Mouse (Mus musculus) common myeloid progenitor, adult 5-6 weeks (primary cell): ENCODE data around the gene AL731706.2. TPM values are rescaled to one million over a fixed set of nuclear protein-coding genes. Genes with fewer than 3 reads are reported as not detected.
A peak's percentile ranks its signal among the peaks of the same experiment; 100 is the strongest.

Experiments
- ATAC-seq: replicated peaks from 2 replicates; pipeline ENCODE4 v1.8.0; 2016; ENCODE audit warnings: low read depth, mild to moderate bottlenecking, moderate TSS enrichment, inconsistent platforms; ENCODE audit not compliant: poor library complexity, severe bottlenecking
- total RNA-seq: library from RNA; stranded (forward); fragments of 200-1000, 187-1606 nt; gene quantifications from 2 replicates; pipeline ENCODE4 v1.2.3, GENCODE M21; 2017

Gene AL731706.2
- not detected in 2 replicates for total RNA-seq

- ATAC-seq, result no peak
Observed at GRCm38 (mm10) chr2:136885579-136885978, at the start of gene AL731706.2. Gene AL731706.2, minus strand, starts transcription at chr2:136885679.

DNA sequence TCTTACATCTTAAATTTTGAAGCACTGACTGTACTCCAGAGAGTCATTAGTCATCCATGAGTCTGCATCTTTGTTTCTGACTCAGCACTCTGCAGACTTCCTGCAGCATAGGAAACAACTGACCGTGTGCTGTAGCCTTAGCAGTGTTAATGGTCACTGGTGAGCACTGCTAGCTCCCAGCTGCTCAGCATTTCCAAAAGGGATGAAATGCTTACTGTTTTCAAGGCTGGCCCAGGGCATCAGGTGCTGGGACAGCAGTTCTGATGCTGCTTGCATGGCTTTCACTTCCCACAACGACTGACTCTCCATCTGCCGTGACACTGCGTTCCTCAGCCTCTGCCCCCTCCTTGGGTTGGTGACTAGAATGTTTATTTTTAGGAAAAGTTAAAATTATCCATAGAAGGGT, 35.5 kb upstream of the AL731706.2 start:
- ATAC-seq, result peak; percentile 96

DNA sequence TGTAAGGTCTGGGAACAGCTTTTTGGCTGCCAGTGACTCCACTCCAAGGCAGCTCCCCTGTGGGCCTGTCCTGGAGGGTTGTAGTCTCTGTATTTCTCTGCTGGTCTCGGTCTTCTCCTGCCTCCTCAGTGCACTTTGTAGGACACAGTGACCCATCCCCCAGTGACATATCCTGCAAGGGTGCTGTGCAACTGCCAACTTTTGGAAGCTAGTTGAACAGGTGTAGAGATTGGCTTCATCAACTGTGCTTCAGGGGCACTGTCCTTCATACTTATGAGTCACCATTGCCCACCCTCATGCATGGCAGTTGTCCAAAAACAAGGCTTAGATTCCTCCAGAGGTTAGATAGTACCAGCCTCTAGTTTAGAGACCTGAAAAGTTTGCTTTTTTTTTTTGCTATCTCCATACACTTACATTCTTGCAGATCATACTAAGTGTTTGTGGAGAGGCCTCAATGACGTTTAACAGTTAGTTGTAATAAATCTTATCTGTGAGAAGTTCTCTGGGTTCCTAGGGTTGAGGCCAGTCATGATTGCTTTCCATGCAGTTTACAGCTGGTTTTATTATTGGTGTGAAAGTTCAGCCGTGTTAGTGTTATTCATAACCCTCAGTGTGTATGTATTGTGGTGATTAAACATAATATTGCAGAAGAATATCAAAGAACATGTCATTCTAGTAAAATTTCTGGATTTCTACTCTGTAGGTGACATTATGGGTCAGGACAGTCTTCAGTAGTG, 34.9 kb upstream of the AL731706.2 start:
- 0 out of 2 replicates have a peak, but pooled peaks have one; percentile 4 for ATAC-seq

GRCm38 (mm10) chr2:136919433-136919832, 34.0 kb upstream of the AL731706.2 start:
- no peak for ATAC-seq

DNA sequence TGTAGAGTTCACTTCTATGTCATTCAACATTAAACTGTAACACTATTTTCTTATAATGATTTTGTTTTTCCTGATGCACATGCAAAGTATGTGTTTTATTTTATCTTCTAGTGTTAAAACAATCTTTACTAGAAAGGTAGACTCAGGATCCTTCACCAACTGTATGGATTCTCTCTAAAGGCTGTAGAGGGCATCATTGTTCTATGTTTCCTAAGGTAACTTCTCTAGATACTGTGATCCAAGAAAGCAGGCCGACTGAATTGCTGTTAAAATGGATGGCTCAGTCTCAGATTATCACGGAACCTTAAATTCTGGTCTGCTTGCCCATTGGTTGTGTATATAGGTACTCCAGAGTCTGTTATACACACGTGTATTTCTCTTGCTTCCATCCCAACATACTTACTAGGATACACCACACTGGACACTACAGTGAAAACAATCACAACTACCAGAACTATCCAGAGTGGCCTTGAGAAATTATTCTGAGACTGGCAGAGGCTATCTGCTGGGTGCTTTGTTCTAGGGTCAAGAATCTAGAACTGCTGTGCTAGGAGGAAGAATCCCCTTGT, 28.9 kb upstream of the AL731706.2 start:
- ATAC-seq, result 0 out of 2 replicates have a peak, but pooled peaks have one; percentile 47

- no peak for ATAC-seq
Observed at GRCm38 (mm10) chr2:136913021-136913420, 27.5 kb upstream of the AL731706.2 start.

- ATAC-seq, result no peak
Observed at GRCm38 (mm10) chr2:136911958-136912411, 26.5 kb upstream of the AL731706.2 start.

- ATAC-seq, result no peak
Observed at GRCm38 (mm10) chr2:136909298-136909697, 23.8 kb upstream of the AL731706.2 start.

- no peak for ATAC-seq
Observed at GRCm38 (mm10) chr2:136908596-136908995, 23.1 kb upstream of the AL731706.2 start.

DNA sequence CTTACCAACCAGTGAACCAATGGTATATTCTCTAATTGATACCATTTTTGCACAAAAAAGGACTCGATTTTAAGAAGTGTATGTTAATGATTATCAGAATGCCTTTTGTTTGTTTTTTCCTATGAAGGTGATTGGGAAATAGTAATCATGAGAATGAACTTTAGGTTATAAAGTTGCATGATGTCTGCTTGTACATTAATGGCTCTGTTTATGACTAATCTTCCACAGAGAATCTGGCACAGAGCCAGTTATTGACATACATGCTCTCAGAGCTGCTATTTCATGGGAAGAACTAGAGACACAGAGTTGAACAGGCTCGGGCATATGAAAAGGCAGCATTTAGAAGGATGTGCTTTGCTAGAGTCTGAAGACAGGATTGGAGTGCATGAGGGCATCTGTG, 10.7 kb upstream of the AL731706.2 start:
- ATAC-seq, result no peak

DNA sequence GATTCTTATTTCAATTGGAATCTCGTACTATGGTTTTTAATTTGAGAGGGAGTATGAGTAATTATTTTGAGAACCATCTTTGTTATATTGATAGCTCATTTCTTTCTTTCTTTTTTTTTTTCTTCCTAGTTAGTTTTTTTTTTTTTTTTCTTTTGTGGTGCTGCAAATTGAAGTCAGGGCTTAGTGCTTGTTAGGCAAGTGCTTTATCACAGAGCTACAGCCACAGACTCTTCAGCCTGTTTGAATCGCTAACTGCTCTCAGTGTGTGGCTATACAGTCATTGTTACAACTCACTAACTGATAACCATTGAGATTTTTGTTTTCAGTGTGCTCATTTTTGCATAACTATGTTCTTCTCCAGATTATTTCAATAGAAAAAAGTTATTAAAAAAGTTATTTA, 9.0 kb upstream of the AL731706.2 start:
- no peak for ATAC-seq

DNA sequence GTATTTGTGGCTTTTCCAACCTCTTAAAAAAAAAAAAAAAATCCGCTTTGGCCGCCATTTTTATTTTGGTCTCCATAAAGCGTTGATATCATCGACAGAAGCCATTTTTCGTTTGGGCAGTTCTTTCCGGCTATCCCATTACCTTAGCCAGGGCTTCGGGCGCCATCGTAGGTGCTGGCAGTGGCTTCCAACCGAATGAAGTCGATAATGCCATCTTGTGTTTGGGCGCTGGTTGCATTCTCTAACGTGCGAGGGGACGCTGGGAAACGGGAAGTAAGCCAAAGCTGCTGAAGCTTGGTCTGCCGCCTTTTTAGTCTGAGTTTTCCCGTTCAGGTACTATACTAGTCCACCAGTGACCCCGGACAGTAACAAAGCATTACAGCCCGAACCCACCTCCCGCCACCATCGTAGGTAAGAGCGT, 6.5 kb upstream of the AL731706.2 start:
- ATAC-seq, result peak; percentile 80

DNA sequence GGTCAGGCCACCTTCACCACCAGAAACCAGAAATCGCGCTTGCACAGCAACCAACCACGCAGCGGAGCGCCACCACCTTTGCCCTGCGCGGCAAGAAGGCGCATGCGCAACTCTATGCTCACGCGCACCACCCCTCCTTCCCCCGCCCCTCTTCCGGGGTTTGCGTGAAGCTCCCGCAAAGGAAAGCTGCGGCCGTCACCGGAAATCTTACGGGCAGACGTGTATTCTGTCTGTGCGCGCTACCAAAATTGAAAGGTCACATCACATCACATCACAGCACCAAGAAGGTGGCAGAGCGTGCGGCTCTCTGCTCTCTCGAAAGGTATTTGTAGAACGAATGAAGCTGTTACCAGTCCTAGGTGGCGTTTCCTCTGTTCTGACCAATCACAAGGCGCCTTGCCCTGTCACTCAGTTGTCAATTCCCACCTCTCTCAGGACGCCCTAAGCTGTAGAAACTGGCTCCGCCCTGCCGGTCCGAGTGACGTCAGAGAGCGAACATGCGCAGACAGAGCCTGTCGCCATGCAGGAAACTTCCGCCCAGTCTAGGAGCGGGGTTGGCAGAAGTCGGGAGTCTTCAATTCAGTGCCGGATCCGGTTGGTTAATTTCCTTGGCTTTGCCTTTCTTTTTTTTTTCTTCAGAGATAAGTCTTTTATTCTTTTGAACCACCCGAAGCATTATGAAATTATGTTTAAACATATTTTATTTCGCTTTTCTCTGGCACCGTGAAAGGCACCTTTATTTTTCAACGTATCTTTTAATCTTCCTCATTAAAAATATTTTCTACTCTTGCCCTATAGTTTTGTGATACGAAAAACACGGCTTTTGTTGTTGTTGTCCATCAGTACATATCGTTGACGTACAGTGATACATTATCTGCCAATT, 5.8 kb upstream of the AL731706.2 start, which contains the start of the genes Slx4ip, AL731706.1 and Mkks:
TSS of gene Slx4ip (plus strand) at position 151 of the 883 bp plus-strand sequence.
TSS of gene AL731706.1 (minus strand) at position 322 of the 883 bp plus-strand sequence.
TSS of gene Mkks (minus strand) at position 322 of the 883 bp plus-strand sequence.
- ATAC-seq, result peak; percentile 80

DNA sequence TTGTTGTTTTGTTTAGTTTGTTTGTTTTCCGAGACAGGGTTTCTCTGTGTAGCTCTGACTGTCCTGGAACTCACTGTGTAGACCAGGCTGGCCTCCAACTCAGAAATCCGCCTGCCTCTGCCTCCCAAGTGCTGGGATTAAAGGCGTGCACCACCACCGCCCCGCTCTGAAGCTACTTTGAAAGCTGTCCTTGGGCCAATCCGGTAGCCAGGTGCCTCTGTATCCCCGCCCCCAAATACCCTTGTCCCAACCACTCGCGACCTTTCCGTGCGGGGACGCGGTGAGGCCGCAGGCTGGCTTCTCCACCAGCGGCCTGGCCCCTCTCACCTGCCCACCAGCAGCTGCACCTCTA, 5.2 kb upstream of the AL731706.2 start:
- ATAC-seq, result peak; percentile 57

DNA sequence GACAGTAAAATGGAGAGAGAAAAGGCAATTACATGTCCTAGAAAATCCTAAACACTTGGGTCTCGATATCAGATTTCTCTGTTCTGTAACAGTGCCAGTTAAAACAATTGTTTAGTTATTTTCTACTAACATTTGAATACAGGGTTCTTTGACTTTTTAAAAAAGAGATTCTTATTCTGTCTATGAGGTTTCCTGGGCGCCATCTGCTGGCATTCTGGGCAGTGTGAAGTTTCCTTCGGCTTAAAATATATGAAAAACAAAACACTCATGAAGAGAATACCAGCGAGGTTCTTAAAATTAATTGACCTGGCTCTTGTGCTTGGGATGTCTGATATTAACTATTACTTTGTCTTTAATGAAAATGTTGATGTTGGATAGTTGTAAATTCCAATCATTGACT, 1.4 kb upstream of the AL731706.2 start:
- no peak for ATAC-seq

DNA sequence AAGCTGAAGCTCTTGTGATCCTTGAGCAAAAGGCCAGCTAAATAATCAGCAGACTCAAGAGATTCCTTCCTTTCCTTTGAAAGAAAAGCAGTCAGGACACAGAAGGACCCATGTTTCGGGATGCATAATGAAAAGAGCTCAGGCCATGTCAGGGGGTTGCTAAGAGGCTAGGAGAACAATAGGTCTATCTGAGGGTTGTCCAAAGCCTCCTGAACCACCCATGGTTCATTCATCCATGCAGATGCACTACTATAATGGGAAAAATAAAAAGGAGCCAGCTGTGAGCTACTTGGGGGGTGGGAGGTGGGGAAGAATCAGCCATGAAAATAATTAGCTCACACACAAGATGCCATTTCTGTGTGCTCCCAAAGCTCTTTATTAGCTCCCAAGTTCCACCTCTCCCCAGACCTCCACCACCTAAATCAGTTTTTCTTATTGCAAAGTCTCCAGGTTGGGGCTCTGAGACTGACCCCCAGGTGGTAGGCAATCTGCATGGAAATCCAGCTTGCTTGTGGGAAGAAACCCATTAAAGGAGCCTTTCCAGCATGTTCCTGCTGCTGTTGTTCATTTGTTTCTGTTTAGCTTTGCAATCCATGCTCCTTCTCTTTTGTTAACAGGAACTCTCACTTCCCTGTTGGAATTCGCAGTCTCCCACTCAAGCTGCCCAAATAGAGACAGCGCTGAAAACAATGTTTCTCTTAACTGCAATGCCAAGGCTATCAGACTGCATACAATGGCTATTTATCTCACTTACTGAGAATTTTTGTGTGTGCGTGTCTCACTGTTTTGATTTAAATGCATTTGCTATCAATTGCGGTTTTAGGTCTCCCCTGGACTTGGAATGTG, 30.7 kb downstream of the AL731706.2 start:
- no peak for ATAC-seq

- ATAC-seq, result no peak
Observed at GRCm38 (mm10) chr2:136850366-136850765, 35.1 kb downstream of the AL731706.2 start.

DNA sequence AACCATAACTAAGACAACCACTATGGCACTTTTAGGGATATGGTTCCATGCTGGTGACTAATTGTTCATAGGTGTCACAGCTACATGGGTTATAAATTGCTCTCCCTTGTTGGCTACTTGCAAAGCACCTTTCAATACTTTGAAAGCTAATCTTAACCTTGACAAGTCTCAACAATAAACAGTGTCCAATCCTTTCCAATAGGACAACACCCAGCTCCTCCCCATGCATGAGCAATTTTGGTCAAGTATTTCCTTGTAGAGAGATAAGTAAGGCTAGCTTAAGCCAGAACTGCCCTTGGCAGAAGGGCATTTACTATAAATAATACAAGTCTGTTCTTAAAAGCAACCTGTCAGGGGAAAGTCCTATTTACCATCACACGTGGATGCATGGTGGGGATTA, 47.5 kb downstream of the AL731706.2 start:
- ATAC-seq, result no peak

GRCm38 (mm10) chr2:136835882-136836281, 49.6 kb downstream of the AL731706.2 start:
- ATAC-seq, result no peak
